Mouse (Mus musculus) left cerebral cortex, postnatal 14 days (tissue): ENCODE data around the gene Zfp385a. TPM values are rescaled to one million over a fixed set of nuclear protein-coding genes. Genes with fewer than 3 reads are reported as not detected.

ENCODE experiments used
- DNase-seq, 2 experiments: peaks; one replicate each; pipeline ENCODE4 v3.0.0; 2021 to 2022; ENCODE audit warnings: low spot score in 2 of 2, mixed read lengths in 1 of 2
- intact Hi-C: fragments of 180-260 bp; cut with DNase I; formaldehyde crosslinking; loops from one replicate; pipeline ENCODE4 v1.15.1; 2025
- total RNA-seq, 2 experiments: library from RNA; stranded (reverse); gene quantifications; 2 replicates each; pipeline ENCODE4 v1.2.3; 2021

The Zfp385a gene
- total RNA-seq, 2 experiments from 2014 or later = 59.8 to 63.2 TPM

- no peak for DNase-seq
These were observed 39.3 kb downstream of the Zfp385a start for GRCm38 (mm10) chr15:103300560-103300959.

GRCm38 (mm10) chr15:103300067-103300471 lies 39.8 kb downstream of the Zfp385a start:
- intact Hi-C loops = no loop called here
- DNase-seq = peak; percentile 62 to 70

More at GRCm38 (mm10) chr15:103300560-103300959, 39.3 kb downstream of the Zfp385a start:
- intact Hi-C loops = no loop called here

GRCm38 (mm10) chr15:103299644-103300043 lies 40.2 kb downstream of the Zfp385a start:
- DNase-seq = no peak
- intact Hi-C loops = no loop called here

DNA sequence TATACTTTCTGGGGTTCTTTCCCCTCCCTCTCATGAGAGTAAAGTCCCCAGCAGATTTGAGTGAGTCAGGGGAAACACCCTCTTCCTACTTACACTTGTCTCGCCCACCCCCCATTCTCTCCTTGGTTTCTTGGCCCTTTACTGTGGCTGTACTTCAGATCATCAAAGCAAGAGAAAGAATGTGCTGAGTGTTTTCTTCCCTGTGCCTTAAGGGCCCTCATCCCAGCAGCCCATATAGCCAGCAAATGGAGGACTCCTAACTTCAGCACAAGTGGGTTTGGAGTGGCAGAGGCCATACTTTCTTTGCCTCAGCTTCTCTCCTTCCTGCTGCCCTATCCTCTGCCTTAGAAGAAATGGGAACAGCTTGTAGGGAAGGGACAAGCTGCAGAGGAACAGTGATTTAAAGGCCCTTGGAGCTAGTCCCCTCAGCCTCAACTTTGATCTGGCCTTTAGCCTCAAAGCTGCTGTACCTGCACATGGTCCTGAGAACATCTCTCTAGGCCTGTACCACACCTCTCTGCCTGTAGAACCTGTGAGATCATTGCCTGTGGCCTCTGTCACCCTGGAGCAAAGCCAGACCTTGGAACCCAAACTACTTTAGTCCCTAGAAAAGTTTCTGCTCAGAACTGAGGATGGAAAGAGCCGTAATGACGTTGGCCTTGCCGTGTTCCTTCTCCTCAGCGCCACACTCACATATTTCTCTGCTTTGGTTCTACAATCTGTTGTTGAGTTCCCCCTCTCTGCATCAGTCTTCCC lies 40.9 kb downstream of the Zfp385a start:
- no peak for DNase-seq
- intact Hi-C loops = no loop called here

DNA sequence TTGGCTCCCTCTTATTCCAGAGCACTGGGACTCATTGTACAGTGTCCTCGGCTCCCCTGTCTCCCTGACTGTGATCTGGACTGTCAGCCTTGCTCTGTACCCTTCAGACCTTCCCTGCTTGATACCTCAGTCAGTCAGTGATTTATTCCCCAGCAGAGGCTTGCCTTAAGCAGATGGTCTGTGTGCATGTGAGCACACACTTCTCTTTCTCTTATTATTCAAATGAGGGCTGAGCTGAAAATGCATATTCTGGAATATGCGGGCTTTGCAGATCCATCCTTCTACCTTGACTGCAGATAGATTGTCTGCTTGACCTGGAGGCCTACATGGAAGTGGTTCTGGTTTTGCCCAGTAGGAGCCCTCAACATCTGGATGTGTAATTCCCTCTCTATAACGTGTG lies 41.9 kb downstream of the Zfp385a start:
- intact Hi-C loops = no loop called here

DNA sequence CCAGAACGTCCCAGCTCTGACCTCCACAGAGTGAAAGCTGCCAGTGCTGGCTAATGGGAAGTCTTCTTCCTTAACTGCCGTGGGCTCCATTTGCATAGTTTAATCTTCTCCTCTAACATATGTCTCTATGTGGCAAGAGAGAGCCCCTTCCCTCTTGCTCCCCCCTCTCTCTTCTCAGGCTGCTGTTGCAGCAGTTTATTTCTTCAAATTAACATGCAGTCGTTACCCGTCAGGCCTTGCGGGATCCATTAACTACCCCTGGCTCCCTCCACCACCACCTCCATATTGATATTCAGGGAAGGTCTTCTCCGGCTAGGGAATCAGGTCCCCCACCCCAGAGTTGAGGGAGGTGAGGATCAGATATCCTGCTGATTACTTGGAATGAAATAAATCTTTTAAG lies 42.6 kb downstream of the Zfp385a start:
- no peak for DNase-seq
- intact Hi-C loops = no loop called here

More for the DNA sequence above, 41.9 kb downstream of the Zfp385a start:
- DNase-seq = no peak

DNA sequence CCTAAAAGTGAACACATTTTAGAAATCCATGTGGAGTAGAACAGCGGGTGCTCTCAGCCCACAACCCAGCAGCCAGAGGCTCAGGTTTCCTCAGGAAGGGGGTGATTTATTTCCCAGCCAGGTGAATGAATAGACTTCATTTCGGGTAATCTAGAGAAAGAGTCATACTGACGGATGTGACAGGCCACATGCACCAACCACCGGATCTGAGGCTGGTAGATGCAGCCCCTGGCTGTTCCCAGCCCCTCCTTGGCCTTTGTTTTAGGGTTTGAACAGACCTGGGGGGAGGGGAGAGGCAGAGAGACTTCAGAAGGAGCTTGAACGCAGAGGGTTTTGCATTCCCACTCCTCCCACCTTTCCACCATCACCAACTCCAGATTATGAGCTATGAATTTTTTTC lies 44.0 kb downstream of the Zfp385a start:
- DNase-seq = no peak
- intact Hi-C loops = no loop called here

GRCm38 (mm10) chr15:103294649-103295048 lies 45.2 kb downstream of the Zfp385a start:
- intact Hi-C loops = no loop called here
- no peak for DNase-seq

- no peak for DNase-seq
- intact Hi-C loops = no loop called here
These were observed 46.5 kb downstream of the Zfp385a start for GRCm38 (mm10) chr15:103293375-103293774.

DNA sequence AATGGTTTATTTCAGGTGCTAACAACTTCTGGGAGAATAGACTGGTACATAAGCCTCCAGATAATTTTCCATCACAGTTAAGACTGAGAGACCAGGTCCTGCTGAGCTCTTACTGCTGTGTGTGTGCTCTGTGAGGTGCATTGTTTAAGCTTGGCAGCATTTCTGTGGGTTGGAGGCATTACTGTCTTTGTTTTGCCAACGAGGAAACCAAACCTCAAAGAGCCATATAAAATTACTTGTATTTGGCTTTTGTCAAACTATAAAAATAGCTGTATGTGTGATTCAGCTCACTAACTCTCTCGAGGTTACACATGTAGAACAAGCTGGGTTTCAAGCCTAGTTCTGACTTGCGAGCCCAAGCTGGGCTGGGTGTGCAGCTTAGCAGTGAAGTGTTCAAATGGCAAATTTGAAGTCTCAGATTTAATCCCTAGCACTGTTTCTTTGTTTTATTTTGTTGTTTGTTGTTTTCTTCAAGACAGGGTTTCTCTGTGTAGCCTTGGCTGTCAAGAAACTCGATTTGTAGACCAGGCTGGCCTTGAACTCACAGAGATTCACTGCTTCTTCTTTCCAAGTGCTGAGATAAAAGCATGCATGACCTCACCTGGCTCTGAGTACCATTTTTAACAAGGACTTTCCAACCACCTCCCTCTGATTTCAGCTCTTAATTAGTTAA lies 47.1 kb downstream of the Zfp385a start:
- no peak for DNase-seq
- intact Hi-C loops = no loop called here

DNA sequence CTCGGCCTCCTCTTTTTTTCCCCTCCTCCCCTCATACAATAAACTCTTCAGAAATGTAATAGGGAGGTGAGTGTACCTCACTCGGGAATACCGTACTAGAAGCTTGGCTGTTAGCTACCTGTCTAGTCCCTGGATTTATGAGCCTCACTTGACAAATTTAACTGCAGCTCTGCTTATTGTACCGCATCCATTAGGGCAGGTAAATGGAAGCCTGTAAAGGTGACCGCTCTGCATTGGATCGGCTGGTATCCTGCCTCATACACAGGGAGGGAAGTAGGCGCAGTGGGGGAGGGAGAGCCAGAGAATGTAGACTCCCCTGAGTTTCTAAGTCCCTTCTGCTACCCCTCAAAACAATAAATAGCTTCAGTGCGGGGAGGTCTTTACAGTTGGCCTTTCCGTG lies 49.0 kb downstream of the Zfp385a start:
- intact Hi-C loops = no loop called here
- DNase-seq = no peak

- intact Hi-C loops = no loop called here
- no peak for DNase-seq
These were observed 49.5 kb downstream of the Zfp385a start for GRCm38 (mm10) chr15:103290417-103290816.

GRCm38 (mm10) chr15:103289600-103289999 lies 50.3 kb downstream of the Zfp385a start:
- intact Hi-C loops = no loop called here
- no peak for DNase-seq

- peak in 1 of 2 experiments; percentile 61 for DNase-seq
- intact Hi-C loops = loop anchor here (2.0 kb wide), 1 partner anchor 21 kb away; no protein-coding TSS in a partner anchor
These were observed 54.0 kb downstream of the Zfp385a start for GRCm38 (mm10) chr15:103285778-103286417.

DNA sequence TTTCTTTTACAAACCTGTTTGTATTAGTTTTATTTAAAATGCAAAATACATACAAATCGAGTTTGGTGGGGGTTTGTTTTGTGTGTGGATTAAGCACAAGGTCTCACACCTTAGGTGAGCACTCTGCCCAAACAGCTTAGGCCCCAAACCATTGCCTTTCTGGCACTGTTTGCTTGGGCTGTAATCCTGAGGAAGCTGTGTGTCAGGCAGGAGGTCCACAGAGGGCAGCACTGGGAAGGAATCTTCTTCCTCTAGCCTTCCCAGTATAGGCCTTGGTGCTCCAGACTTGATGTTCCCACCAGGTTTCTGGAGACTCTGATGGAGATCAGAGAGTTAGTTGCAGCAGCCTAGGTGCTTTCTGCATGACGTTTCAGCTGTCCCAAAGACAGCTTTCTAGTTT lies 55.2 kb downstream of the Zfp385a start:
- DNase-seq = no peak
- intact Hi-C loops = loop anchor here (2.0 kb wide), 1 partner anchor 22 kb away; no protein-coding TSS in a partner anchor

- DNase-seq = no peak
- intact Hi-C loops = loop anchor here (2.0 kb wide), 1 partner anchor 23 kb away; no protein-coding TSS in a partner anchor
These were observed 55.8 kb downstream of the Zfp385a start for GRCm38 (mm10) chr15:103284066-103284465.

DNA sequence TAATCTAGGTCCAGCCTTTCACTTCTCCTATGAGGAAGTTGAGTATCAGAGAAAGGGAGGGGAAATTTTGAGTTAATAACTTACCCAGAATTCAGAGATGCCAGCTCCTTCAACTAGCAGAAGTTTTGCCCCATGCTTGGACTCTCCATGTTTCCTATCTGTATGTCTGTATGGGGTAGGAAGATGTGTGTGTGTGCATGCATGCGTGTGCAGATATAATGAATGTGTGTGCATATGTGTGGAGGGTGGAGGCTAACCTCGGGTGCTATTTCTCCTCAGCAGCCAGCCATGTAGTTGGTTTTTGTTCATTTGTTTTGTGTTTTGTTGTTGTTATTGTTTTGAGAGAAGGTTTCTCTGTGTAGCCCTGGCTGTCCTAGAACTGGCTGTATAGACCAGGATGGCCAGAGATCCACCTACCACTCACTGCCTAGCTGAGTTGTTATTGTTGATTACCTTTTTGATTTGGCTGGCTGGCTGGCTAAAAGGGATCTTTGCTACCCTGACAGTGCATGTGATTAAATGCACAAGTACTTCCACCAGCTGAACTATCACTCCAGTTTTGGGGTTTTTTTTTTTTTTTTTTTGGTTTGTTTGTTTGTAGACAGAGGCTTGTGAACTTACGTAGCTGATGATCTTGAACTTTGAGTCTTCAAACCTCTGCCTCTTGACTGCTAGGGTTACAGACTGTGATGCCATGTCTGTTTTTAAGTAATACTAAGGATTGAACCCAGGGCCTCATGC lies 58.3 kb downstream of the Zfp385a start:
- intact Hi-C loops = no loop called here
- no peak for DNase-seq

GRCm38 (mm10) chr15:103280817-103281464 lies 59.0 kb downstream of the Zfp385a start:
- intact Hi-C loops = no loop called here
- no peak for DNase-seq

DNA sequence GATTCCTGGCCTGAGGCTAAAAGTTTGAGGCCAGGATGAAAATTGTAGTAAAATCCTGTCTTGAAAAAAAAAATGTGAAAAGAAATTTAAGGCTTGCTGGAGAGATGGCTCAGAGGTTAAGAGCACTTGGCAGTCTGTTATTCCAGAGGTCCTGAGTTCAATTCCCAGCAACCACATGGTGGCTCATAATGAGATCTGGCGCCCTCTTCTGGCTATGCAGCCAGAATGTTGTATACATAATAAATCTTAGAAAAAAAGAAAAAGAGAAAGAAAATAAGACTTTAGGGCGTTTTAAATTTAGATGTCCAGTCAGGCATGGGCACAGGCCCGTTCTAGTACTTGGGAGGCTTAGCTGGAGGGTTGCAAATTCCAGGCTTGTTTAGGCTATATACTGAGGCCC lies 60.1 kb downstream of the Zfp385a start:
- DNase-seq = no peak
- intact Hi-C loops = no loop called here
